Mouse (Mus musculus): ENCODE results near the gene Cadm1.

- TF ChIP-seq MYOG (IDR thresholded peaks at IDR 0.05; ENCODE audit: control insufficient read depth in 1 of 3, insufficient read depth in 1 of 3, insufficient read length in 2 of 3, low read depth in 2 of 3) (no peak), MYOD1 (IDR thresholded peaks at IDR 0.05; ENCODE audit: control insufficient read depth in 1 of 3, insufficient read length in 2 of 3, low read depth in 2 of 3) (no peak), MAX (IDR thresholded peaks at IDR 0.05; ENCODE audit: low read depth) (no peak), CEBPB (IDR thresholded peaks at IDR 0.05; ENCODE audit: insufficient read depth, poor library complexity, severe bottlenecking) (no peak), POLR2A (IDR thresholded peaks at IDR 0.05; ENCODE audit: insufficient read length, low read depth) (no peak), E2F4 (IDR thresholded peaks at IDR 0.05; ENCODE audit: insufficient read depth) (no peak), USF1 (IDR thresholded peaks at IDR 0.05; ENCODE audit: low read depth) (no peak), TCF12 (IDR thresholded peaks at IDR 0.05; ENCODE audit: insufficient read depth, poor library complexity, severe bottlenecking) (no peak), POLR2AphosphoS2 (IDR thresholded peaks at IDR 0.05; ENCODE audit: insufficient read length, low read depth) (no peak), TCF3 (IDR thresholded peaks at IDR 0.05; ENCODE audit: insufficient read length, low read depth) (no peak), SRF (IDR thresholded peaks at IDR 0.05; ENCODE audit: control insufficient read depth, insufficient read length, low read depth) (no peak), REST (IDR thresholded peaks at IDR 0.05; ENCODE audit: insufficient read depth, insufficient read length) (no peak)
These were observed 30.8 kb downstream of the Cadm1 start for GRCm38 (mm10) chr9:47560726-47561125.
